Mouse (Mus musculus) lung, postnatal 0 days (tissue): ENCODE results near the gene Creld2.

Experiments
- CTCF ChIP-seq: IDR thresholded peaks from 2 replicates; pipeline ENCODE4 v1.5.1; 2016; ENCODE audit warnings: antibody characterized with exemption, mild to moderate bottlenecking
- EP300 ChIP-seq: IDR thresholded peaks from 2 replicates; pipeline ENCODE4 v1.6.1; 2016; ENCODE audit warnings: antibody characterized with exemption, mild to moderate bottlenecking, control low read depth

DNA sequence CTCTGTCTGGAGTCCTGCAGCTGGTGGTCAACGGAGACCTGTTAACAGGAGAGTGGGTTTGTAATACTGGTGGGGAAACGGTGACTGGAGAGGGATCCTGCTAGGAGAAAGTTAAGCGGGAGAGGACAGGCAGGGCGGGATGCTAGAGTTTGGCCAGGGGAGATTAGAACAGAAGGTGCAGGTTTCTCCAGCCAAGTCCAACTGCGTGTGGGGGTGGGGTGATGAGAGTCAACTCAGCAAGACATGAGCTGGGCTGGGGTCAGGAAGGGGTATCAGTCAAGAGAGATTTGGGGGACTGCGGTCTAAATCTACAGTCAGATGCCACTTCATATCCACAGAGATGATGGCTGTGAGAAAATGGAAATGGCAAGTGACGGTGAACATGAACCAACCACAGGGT, 25.5 kb downstream of the Creld2 start:
- TF ChIP-seq CTCF (no peak), EP300 (no peak)
